Mouse (Mus musculus) heart, postnatal 0 days (tissue): Measurements from ENCODE around the gene Gpr107. TPM values are rescaled to one million over a fixed set of nuclear protein-coding genes. Genes with fewer than 3 reads are reported as not detected.
"Not testable (repeated sequence)": the region's sequence is repeated elsewhere in the genome, so short reads cannot be mapped to it uniquely, and the experiment has no call there.

ENCODE experiments used
- ATAC-seq: fragments of 200-750 bp; cut with Nextera tagmentation; 2 replicates; pipeline ENCODE4 v1.8.0; 2017; ENCODE audit warnings: low read depth, moderate number of reproducible peaks, moderate library complexity; ENCODE audit not compliant: insufficient read depth
- DNase-seq: peaks from one replicate; pipeline ENCODE4 v3.0.0-alpha.2; 2016; ENCODE audit warnings: low spot score
- H3K27ac ChIP-seq: fragments of 300-500 bp; sonication (generic); 2 replicates; pipeline ENCODE4 v1.5.1; 2014; ENCODE audit warnings: low read depth, mild to moderate bottlenecking
- H3K27me3 ChIP-seq: fragments of 300-500 bp; sonication (generic); 2 replicates; pipeline ENCODE4 v1.6.1; 2014; ENCODE audit warnings: low read length, mixed read lengths; ENCODE audit not compliant: control insufficient read depth, insufficient read depth
- H3K36me3 ChIP-seq: fragments of 300-500 bp; sonication (generic); replicated peaks from 2 replicates; pipeline ENCODE4 v1.6.1; 2014; ENCODE audit warnings: low read length, mixed read lengths; ENCODE audit not compliant: control insufficient read depth, insufficient read depth
- H3K4me1 ChIP-seq: fragments of 300-500 bp; sonication (generic); 2 replicates; pipeline ENCODE4 v1.6.1; 2014; ENCODE audit warnings: antibody characterized with exemption; ENCODE audit not compliant: control insufficient read depth, insufficient read depth
- H3K4me2 ChIP-seq: fragments of 300-500 bp; sonication (generic); 2 replicates; pipeline ENCODE4 v1.6.1; 2014; ENCODE audit warnings: low read depth, mild to moderate bottlenecking, low read length, moderate library complexity
- H3K4me3 ChIP-seq: fragments of 300-500 bp; sonication (generic); 2 replicates; pipeline ENCODE4 v1.5.1; 2014; ENCODE audit warnings: low read depth, low read length
- H3K9ac ChIP-seq: fragments of 300-500 bp; sonication (generic); replicated peaks from 2 replicates; pipeline ENCODE4 v1.6.1; 2014; ENCODE audit warnings: low read depth, low read length, mixed read lengths
- H3K9me3 ChIP-seq: fragments of 300-500 bp; sonication (generic); replicated peaks from 2 replicates; pipeline ENCODE4 v1.6.1; 2016; ENCODE audit warnings: low read length; ENCODE audit not compliant: control insufficient read depth
- CTCF ChIP-seq: IDR thresholded peaks from 2 replicates; pipeline ENCODE4 v1.5.1; 2016; ENCODE audit warnings: antibody characterized with exemption, control low read depth, low read depth
- EP300 ChIP-seq: IDR thresholded peaks from 2 replicates; pipeline ENCODE4 v1.6.1; 2016; ENCODE audit warnings: antibody characterized with exemption, low read depth
- WGBS: fragments of 180-500 bp; shearing (Covaris S2); extraction: QIAGEN DNeasy Blood & Tissue Kit; methylation state at CpG from one replicate; pipeline ENCODE4 v1.1.7; 2014; 5-methylcytosine and 5-hydroxymethylcytosine counted together
- polyA plus RNA-seq: library from polyadenylated mRNA; unstranded; fragments of >200 nt; fragmentation: Nextera tagmentation; extraction: Ambion mirVana; gene quantifications from 2 replicates; pipeline ENCODE4 v1.2.1, GENCODE M21; 2015
- total RNA-seq: library from RNA; depleted of rRNA; stranded (reverse); fragments of >200 nt; gene quantifications from 2 replicates; pipeline ENCODE4 v1.2.3, GENCODE M21; 2014; ENCODE audit warnings: low replicate concordance

The Gpr107 gene
- total and polyA plus RNA-seq, 2 experiments from 2014 or later = 20.3 to 69.4 TPM

DNA sequence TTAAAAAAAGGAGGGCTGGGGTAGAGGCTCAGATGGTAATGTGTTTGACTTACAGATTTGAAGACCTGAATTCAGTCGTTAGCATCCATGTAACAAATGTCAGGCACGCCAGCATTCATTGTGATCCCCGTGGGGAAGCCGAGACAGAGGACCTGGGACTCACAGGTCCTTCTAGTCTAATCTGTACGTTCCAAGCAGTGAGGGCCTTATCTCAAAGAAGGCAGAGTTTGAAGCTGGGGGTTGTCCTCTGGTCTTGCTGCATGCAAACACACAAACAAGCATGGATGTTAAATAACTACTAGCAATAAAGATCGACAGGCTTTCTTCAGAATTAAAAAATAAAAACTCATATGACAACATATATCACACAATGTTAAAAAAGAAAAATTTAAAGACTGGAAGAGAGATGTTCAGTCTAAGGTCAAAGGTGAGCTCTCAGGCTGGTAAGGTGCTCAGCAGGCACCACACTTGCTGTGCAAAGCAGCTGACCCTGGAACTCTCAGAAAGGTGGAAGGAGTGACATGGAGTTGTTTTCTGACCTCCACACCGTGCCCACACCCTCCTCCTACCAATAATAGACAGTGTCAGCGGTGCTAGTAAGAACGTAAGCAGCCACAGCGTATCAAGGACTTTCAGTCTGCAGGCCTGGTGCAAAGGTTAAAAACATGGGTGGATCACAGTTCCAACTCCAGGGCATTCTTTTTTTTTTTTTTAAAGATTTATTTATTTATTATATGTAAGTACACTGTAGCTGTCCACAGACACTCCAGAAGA, 8.2 kb downstream of the Gpr107 start:
- no peak for ATAC-seq
- WGBS = 57% methylated on average over 10 of the region's 10 CpGs
- H3K27me3 ChIP-seq = no peaks in the 10 kb centered on the region
- no peak overlapping the region for H3K4me3 ChIP-seq
- DNase-seq = no peak
- no peak overlapping the region for H3K27ac ChIP-seq
- H3K9ac ChIP-seq = no peak overlapping the region
- no peak overlapping the region for H3K4me2 ChIP-seq
- H3K9me3 ChIP-seq = no peaks in the 10 kb centered on the region
- peaks cover 17% of the 10 kb centered on the region for H3K4me1 ChIP-seq
- peaks cover 3% of the 10 kb centered on the region; the same call in 1 of the 2 replicates for H3K36me3 ChIP-seq
- TF ChIP-seq CTCF = no peak
- TF ChIP-seq EP300 = no peak

DNA sequence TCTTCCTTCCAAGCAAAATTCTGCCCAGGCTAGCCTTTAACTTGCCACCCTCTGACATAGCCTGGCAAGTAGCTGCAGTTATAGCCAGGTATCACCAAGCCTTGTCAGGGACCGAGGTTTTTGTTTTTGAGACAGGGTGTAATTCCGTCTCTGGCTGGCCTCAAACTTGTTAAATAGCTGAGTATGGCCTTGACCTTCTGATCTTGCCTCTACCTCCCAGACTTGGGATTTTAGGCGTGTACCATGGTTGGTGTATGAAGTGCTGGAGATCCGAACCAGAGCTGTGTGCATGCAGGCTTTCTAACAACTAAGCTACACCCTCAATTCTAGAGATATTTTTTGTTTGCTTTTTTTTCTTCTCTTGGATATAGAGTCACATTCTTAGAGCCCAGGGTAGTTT, 9.5 kb downstream of the Gpr107 start:
- 87% methylated on average over 4 of the region's 4 CpGs for WGBS
- no peak overlapping the region for H3K4me3 ChIP-seq

DNA sequence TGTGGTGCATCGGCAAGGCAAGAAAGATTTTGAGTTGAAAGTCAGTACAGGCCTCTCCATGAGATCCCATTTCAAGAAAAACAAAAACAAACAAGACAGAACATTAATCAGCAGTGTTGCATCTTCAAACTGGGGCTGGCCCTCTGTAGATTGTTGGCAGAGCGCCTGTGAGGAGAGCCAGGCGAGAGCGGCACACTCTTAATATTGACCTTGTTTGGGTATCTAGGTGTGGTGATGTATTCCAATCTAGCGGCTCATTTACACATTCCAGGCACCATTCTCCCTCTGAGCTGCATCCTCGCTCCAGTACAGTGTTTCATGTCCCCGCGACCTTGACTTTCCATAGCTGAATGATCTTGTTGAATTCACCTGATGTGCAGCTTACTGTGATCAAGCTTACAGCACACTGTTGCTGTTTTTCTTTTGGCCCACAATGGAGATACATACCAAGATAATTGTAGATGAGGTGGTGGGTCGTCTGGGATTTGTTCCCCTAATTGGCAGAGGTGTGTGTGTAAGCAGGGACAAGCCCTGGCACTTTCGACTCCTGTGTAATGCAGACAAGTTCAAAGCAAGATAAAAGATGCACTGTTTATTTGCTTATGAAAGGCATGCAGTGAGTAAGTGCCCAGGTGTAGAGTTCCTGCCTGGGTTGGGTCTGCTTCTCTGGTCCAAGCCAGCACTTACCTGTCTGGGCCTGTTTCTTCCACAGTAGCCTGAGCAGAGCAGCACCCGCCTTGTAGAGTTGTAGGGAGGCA, 11.4 kb downstream of the Gpr107 start:
- 43% methylated on average over 11 of the region's 11 CpGs for WGBS

More for the DNA sequence above, 9.5 kb downstream of the Gpr107 start:
- TF ChIP-seq EP300 = no peak
- no peak for TF ChIP-seq CTCF
- DNase-seq (no peak), ATAC-seq (no peak)
- Histone ChIP-seq H3K4me2 (no peak overlapping the region), H3K9me3 (no peaks in the 10 kb centered on the region), H3K4me1 (peaks cover 23% of the 10 kb centered on the region), H3K9ac (no peak overlapping the region), H3K27ac (no peak overlapping the region), H3K36me3 (peaks cover 3% of the 10 kb centered on the region; the same call in 1 of the 2 replicates), H3K27me3 (no peaks in the 10 kb centered on the region)

DNA sequence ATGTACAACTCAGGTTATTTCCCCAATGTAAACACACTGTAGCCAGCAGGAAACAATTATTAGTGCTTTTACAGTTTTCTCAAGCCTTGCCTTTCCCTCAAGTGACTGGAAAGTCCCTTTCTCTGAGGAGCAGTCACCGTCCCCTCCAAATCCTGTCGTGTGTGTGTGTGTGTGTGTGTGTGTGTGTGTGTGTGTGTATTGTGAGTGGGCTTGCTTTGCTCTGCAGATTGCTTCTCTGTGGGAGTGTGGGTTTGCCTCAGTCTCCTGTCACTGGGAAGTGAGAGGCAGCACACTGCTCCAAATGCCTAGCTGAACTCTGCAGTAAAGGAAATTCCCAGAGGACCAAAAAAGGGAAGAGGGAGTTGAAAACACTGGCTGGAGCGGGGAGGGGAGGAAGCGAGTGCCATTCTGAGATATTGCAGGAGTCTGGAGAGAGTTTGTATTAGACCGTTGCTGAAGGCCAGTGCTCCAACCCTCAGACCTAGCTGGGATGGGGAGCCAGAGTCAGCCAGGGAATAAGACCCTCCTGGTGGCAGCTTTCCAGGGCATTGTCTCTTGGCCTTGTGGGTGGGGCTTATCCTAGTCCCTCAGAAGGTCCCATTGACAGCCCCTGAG, 12.8 kb downstream of the Gpr107 start:
- Histone ChIP-seq H3K4me3 (no peak overlapping the region), H3K4me1 (peaks cover 23% of the 10 kb centered on the region), H3K27me3 (no peaks in the 10 kb centered on the region), H3K9ac (no peak overlapping the region), H3K36me3 (peaks cover 27% of the 10 kb centered on the region), H3K27ac (peak overlapping the region; percentile 82), H3K4me2 (peak overlapping the region; percentile 7; the same call in 1 of the 2 replicates), H3K9me3 (no peaks in the 10 kb centered on the region)
- WGBS = 9% methylated on average over 5 of the region's 5 CpGs
- TF ChIP-seq CTCF (no peak), EP300 (no peak)
- peak; percentile 76 for ATAC-seq
- DNase-seq = peak; percentile 88

More for the DNA sequence above, 11.4 kb downstream of the Gpr107 start:
- H3K27ac ChIP-seq = peak overlapping the region; percentile 82
- H3K4me3 ChIP-seq = no peak overlapping the region
- ATAC-seq (no peak), DNase-seq (no peak)
- H3K4me2 ChIP-seq = no peak overlapping the region
- peaks cover 23% of the 10 kb centered on the region for H3K4me1 ChIP-seq
- peaks cover 14% of the 10 kb centered on the region for H3K36me3 ChIP-seq
- no peak for TF ChIP-seq EP300
- no peak for TF ChIP-seq CTCF
- H3K27me3 ChIP-seq = no peaks in the 10 kb centered on the region
- no peaks in the 10 kb centered on the region for H3K9me3 ChIP-seq
- H3K9ac ChIP-seq = no peak overlapping the region; the same call in 1 of the 2 replicates

DNA sequence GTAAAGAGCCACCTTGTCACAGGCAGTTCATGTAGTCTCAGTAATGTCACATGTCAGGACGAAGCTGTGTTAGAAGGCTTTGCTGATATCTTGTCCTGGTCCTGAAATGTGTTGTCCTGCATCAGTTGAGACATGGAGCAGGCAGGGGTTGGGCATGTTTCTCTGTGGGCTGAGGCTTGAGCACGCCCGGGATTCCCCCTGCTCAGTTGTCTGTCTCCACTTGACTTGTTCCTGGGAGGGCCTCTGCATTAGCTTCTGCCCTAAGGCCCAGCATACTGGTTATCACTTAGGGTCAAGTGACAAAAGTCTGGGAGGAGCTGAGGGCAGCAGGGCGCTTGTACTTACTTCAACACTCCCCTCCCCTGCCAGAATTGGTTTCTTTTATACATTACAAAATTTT, 13.4 kb downstream of the Gpr107 start:
- Histone ChIP-seq H3K36me3 (peaks cover 31% of the 10 kb centered on the region), H3K27me3 (no peaks in the 10 kb centered on the region), H3K27ac (peak overlapping the region; percentile 82), H3K4me1 (peaks cover 23% of the 10 kb centered on the region), H3K9ac (no peak overlapping the region), H3K4me3 (no peak overlapping the region), H3K4me2 (no peak overlapping the region), H3K9me3 (no peaks in the 10 kb centered on the region)
- TF ChIP-seq CTCF = no peak
- no peak for TF ChIP-seq EP300
- ATAC-seq = peak; percentile 12; the same call in 1 of the 2 replicates
- no peak for DNase-seq
- WGBS = 18% methylated on average over 4 of the region's 4 CpGs

DNA sequence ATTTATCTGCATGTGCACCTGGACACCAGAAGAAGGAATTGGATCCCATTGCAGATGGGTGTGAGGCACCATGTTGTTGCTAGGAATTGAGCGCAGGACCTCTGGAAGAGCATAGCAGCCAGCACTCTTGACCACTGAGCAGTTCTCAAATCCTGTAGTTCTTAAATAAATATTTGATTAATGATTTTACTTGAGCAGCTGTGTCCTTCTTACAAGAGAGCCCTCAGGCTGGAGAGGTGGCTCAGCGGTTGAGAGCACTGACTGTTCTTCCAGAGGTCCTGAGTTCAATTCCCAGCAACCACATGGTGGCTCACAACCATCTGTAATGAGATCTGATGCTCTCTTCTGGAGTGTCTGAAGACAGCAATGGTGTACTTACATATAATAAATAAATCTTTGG, 15.5 kb downstream of the Gpr107 start:
- WGBS = 85% methylated on average over 2 of the region's 2 CpGs
- Histone ChIP-seq H3K36me3 (peaks cover 51% of the 10 kb centered on the region), H3K4me1 (peaks cover 23% of the 10 kb centered on the region)
- not testable (repeated sequence) for ATAC-seq, H3K9ac ChIP-seq, H3K9me3 ChIP-seq, H3K27me3 ChIP-seq, DNase-seq, H3K4me3 ChIP-seq, H3K27ac ChIP-seq, H3K4me2 ChIP-seq
